Mouse (Mus musculus): ENCODE results near the gene Celsr1. TPM values are rescaled to one million over a fixed set of nuclear protein-coding genes. Genes with fewer than 3 reads are reported as not detected.
"Not testable (repeated sequence)": the region's sequence is repeated elsewhere in the genome, so short reads cannot be mapped to it uniquely, and the experiment has no call there.

Celsr1 gene
- total RNA-seq, 2 experiments from 2014 or later, result 4.1 to 4.7 TPM

DNA sequence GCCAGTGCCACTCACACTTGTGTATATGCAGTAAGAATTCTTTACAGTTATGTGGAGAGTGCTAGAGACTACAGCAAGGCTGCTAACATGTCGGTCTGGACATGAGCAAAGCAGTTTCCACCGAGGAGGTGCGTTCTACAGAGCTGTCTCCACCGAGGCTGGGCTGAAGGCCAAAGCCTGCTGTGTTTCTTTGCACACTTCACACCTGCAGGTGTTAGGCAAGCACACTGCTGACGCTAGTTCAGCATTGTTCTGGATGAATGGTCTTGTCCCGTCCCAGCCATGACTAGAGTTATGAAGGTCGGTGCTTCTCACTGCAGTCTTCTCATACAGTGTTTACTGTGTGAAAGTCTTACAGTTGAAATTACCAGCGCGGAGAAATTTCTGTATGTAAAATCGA, 141.6 kb downstream of the Celsr1 start:
- no peak for DNase-seq

DNA sequence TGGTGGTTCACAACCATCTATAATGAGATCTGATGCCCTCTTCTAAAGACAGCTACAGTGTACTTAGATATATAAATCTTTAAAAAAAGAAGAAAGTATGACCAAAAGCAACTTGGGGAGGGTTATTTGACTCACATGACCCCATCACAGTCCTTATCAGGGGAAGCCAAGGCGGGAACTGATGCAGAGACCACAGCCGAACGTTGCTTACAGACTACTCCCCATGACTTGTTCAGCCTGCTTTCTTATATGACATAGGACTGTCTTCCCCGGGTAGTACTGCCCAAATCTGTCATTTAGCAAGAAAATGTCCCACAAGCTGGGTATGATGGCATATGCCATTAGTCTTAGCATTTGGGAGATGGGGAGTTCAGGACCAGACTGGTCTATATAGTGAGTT, 144.3 kb downstream of the Celsr1 start:
- no peak for DNase-seq

DNA sequence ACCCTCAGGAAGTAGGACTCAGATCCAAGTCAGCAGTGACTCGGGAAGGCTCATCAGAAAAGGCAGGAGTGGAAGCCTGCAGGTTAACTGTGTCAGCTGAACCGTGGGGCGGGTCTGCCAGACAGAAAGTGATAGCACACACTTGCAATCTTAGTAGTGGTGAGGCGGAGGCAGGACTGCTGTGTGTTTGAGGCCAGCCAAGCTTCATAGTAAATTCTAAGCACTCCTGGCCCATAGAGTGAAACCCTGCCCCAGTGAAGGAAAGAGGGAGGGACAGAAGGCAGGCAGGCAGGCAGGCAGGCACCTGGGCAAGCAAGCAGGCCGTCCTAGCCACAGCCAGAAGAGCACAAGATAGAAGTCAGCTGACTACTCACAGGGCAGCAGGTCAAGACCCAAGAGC, 148.0 kb downstream of the Celsr1 start:
- no peak for DNase-seq

DNA sequence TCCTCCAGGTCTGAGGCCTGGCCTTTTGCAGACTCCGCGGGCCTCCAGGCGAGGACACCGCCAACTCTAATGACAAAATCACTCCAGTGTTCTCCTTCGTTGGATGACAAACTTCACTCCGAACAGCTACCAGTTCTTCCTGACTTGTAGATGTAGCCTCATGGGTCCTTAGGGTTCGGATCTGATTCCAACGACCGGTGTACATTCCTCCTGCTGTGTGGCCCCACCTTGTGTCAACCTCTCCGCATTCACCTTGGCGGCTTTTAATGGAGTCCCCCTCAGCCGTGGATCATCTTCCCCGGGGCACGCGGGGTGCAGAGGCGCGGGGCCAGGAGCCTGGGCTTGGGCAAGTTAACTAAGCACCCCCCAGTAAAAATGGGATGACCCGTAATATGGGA, 154.1 kb downstream of the Celsr1 start:
- DNase-seq, result no peak

DNA sequence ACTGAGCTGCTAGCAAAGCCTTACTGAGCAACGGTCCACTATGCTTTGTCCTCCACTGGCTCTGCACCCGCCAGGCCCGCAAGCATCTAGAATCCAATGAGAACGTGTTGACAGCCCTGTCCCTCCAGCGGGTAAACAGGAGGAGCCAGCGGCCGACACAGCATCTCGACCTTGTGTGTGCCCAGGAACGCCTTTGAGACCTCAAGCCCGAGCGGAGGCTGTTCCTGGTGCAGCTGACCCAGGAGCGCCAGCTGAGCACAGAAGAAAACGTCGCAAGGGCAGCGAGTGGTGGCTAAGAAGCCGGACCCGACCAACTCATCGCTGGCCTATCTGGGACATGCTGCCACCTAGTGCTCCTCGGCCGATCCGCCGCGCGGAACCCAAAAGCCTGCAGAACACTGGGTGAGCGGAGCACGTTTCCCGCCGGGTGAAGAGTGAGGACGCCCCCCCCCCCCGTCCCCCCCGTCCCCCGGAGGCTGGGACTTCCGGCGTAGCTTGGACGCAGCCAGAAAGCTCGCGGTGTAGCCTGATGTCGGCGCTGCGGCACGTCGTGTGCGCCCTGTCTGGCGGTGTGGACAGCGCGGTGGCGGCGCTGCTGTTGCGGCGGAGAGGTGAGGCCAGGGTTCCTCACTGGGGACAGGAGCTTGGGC, 154.6 kb downstream of the Celsr1 start, which contains the start of gene Trmu:
TSS of gene Trmu (plus strand) at position 465 of the 650 bp plus-strand sequence.
- DNase-seq, result peak; percentile 87 to 89

DNA sequence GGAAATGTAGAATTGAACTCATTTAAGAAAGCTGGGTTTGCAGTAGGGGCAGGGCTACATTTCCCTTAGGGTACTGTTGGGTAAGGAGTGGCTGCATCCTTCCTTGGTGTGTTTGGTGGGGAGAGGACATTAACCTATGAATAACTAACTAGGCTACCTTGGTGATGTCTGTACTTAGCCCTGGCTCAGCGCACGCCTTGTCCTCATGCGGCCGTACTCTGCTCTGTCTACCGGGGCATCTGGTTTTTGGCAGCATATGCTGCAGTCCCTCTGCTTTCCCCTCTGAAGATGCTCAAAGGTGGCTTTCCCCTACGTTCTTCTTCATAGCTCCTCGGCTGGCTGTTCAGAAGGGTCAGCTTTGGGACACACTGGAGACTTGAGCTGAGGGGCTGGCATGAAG, 156.2 kb downstream of the Celsr1 start:
- DNase-seq, result no peak

DNA sequence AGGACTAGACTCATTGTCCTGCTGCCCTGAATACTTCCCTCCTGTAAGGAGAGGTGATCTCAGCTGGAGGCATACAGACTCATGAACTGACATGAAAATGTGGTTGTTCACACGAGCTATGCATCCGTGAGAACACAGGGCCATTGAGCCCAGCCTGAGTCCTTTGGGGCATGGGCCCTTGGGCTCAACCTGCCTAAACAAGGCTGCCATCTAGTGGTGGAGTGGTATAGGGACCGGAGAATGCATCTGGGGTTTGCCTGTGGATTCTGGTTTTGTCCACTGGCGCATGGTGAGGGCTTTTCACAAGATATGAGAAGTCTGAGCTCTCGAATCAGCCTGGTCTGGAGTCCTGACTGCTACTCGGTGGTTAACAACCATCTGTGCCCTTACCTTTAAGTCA, 165.9 kb downstream of the Celsr1 start:
- DNase-seq, result peak; percentile 62 to 72

DNA sequence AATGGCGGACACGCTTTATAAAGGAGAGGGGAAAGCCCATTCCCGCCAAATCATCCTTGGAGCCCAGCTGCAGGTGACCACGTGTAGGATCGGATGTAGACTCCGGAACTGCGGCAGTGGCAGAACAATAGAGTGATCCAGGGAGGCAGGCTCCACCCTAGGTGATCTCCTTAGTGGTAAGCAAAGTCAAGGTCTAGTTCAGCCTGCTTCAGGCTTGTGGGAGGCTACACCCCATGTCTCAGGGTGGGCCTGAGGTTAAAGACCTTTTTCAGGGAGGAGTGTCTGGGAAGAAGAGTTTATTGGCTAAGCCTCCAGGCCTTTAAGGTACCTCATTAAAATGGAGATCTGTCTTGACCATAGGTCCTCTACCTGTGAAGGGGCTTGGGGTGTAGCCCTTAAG, 167.7 kb downstream of the Celsr1 start:
- DNase-seq, result not testable (repeated sequence)

DNA sequence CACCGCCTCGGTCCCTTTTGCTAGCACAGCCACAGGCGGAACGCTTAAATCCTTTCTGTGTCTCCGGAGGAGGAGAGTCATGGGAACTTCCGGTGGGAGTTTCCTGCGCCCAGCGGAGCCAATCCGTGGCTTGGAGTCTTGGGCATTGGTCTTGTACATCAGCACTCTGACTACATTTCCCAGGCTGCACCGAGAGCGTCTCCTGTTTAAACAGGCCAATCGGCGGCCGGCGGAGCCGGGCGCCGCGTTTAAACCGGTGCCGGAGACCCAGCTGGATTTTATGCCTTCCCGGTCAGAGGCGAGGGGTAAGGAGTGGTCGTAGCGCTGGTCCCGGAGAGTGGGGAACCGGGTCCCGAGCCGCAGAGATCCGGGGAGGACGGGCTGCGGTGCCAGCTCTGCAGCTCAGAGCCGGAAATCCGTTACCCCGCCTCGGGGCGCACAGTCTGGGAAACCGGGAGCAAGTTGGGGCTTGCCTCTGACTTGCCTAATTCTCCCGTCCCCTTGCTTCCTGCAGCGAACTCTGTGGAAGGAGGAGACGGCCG, 174.0 kb downstream of the Celsr1 start, which contains the start of gene Gtse1:
TSS of gene Gtse1 (plus strand) at position 256 of the 542 bp plus-strand sequence.
- DNase-seq, result peak; percentile 91 to 94

DNA sequence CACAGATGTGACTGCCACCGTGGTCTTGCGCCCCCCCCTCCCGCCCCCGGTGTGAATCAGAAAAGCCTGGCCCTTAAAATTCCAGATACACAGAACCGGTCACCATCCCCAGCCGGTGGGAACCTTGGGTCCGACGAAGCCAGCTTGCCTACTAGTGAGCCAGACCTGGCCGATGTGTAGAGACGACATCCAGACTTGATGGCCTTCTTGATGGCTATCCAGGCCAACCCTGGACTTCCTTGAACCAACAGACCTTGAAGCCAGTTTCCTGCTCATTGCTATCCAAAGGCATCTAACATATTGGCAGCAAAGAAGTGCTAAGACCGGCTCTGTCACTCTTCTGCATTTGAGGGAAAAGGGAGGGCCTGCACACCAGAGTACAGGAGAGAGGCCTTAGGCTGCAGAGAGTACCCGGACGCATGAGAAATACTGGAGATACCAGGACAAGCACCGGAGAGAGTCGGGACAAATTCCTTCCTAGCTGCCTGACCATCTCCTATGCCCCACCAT, 174.5 kb downstream of the Celsr1 start:
- DNase-seq, result no peak

DNA sequence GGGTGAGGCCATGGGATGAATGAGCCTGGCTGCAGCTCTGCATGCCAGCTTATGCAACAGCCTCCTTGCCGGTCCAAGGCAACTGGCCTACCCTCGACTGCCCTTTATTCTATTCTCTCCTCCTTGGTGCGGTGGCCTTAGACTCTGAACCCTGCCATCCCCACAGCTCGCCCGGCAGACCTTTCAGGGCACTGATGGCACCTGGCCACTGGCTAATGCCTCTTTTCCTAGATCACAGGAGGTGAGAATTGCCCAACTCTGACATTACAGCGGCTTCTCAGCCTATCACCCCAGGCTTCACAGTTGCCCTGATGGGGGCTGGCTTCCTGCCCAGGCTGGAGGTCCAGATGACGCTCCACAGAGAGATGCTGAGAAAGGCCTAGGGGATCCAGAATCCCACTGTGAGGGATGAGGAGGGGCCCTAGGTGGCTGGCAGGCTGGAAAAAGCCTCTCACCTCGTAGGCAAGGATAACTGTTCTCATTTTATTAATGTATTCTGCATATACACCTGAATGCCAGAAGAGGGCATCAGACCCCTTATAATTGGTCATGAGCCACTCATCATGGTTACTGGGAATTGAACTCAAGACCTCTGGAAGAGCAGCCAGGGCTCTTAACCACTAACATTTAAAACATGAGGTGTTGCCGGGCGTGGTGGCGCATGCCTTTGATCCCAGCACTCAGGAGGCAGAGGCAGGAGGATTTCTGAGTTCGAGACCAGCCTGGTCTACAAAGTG, 181.8 kb downstream of the Celsr1 start:
- DNase-seq, result no peak

Other genes starting within 250 kb of the Celsr1 start
- 10 to 100 TPM; 17.5 to 20.6 TPM for gene Cdpf1, start 222.1 kb downstream of the Celsr1 start, total RNA-seq (2021)
- under 1 TPM; 0.53 to 0.62 TPM for gene Pkdrej, start 212.0 kb downstream of the Celsr1 start, total RNA-seq (2021)
- gene Ttc38, start 201.5 kb downstream of the Celsr1 start, total RNA-seq (2021), result 1 to 10 TPM; 4.4 to 7.7 TPM
- gene Gtse1, start 174.0 kb downstream of the Celsr1 start, total RNA-seq (2021), result under 1 TPM; 0.61 to 0.67 TPM
- gene Trmu, start 154.5 kb downstream of the Celsr1 start, total RNA-seq (2021), result 10 to 100 TPM; 33.9 to 36.8 TPM
- gene Gramd4, start 23.9 kb upstream of the Celsr1 start, total RNA-seq (2021), result 10 to 100 TPM; 25.4 to 30.9 TPM
- gene Cerk, start 152.4 kb upstream of the Celsr1 start, total RNA-seq (2021), result 10 to 100 TPM; 44.8 to 46.3 TPM
- 10 to 100 TPM; 35.0 to 35.4 TPM for gene Tbc1d22a, start 180.7 kb upstream of the Celsr1 start, total RNA-seq (2021)

All from layer of hippocampus, postnatal 36 days (tissue).